Mouse (Mus musculus) urinary bladder, postnatal 14 days (tissue): ENCODE results near the gene BC055324.

Experiments
- DNase-seq: peaks from one replicate; pipeline ENCODE4 v3.0.0; 2021; ENCODE audit warnings: low spot score

BC055324 gene

DNA sequence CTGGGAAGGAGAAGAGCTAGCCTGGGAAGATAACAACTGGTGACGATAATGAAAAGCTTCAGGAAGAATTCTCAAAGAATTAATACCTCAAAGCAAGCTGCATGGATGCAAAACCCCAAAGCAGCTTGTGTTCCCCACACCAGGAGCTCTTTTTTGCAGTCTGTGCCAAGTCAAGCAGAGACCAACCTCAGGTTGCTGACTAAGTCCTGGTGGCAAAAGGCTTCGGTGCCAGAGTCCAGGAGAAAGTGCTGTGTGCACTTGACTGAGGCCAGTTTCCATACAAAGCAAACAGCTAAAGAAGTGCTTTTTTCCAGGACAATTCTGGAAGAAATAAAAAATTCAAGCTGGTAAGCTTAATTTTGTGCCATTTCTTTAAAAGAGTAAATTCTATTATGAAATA is 41.2 kb downstream of the BC055324 start:
- no peak for DNase-seq

DNA sequence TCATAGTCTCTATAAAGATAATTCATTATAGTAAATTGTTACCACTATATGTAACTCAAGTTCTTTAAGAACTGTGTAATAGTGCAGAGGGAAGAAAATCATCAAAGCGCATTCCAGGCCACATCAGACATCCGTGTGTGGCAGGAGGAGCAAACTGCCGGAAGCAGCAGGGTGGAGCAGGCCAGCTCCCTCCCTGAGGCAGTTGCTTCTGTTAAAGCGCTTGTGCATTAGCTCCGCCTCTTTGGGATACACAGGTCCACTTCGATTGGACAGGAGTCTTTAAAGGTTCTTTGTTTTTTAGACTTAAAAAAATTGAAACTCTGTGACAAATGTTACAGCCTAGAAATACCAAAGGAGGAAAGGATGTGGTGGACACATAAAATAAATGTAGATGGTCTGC is 52.5 kb downstream of the BC055324 start:
- DNase-seq: no peak

DNA sequence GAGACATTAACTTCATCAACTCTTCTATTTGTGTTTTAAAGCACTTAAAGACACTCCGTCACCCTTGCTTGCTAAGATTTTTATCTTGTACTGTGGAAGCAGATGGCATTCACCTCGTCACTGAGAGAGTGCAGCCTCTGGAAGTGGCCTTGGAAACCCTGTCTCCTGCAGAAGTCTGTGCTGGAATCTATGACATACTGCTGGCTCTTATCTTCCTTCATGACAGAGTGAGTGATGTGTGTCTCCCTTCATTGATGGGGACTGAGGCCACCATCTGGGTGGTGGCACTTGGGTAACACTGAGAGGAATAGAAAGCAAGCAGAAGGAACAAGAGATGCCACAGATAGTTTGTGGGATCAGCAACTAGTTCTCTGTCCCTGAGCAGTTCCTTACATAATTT is 60.0 kb downstream of the BC055324 start:
- no peak for DNase-seq

DNA sequence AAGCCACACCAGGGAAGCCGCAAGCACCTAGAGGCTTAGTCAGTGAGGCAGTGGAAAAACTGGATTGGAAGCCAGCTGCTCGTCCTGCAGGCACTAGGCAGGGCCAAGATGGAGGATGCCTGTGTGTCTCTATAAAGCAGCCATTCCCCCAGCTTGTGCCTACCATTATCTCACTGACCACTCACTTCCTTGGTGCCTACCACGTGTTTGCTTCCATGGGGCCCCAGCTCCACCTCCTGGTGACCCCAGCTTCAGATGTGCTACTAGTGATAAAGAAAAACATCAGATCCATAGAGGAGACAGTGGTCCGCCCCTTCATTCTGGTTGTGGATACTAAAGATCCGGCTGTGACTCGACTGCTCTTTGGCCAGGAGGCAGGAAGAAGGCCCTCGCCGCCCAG is 62.8 kb downstream of the BC055324 start:
- DNase-seq: no peak

DNA sequence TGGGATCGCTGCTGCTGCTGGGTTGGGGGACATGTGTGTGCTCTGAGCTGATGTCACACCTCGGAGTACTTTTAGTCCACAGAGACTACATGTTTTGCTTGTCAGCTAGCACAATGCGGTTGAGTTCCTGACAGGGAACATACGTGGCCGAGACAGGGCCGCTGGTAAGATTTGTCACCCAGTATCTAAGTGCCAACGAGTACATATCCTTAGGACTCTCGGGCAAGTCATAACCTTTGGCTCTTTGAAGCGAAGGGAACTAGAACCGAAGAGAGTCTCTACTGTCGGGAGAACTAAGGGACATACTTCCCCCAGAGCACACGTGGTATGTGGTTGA is 64.2 kb downstream of the BC055324 start:
- DNase-seq: no peak

DNA sequence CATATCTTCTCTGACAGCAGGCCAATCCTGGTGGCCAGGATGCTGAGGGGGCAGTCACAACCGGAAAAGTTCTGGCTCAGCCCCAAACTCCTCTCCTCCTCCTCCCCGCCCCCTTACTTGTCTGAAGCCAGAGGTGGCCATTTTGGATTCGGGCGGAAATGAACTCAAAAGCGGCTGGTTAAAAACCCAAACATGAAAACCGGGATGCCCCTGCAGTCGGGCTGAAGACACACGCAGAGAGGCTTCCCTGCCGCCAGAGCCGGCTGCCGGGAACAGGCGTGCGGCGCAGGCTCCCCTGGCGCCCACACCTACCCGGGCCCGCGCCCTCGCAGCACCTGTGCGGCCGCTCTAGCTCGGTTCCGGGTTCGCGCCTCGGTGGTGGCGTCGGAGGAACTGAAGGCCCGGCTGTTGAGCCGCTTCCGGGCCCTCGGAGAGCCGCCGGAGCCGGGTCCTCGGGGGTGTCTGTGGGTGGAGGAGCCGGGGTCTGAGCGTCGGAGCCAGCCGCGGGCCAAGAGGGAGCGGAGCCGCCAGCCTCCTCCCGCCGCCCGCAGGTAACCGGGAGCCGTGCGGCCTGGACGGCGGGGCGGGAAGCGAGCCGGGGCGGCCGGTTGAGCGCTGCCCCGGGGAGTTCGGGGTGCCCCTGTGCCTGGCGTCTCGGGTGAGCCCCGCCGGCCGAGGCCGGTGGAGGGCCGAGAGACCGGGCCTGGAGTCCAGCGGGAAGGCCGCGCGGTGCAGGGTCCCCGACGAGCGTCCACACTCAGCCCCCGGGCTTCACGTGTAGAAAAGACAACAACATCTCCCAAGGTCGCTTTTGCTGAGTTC is 64.7 kb downstream of the BC055324 start:
- peak; percentile 89 for DNase-seq

DNA sequence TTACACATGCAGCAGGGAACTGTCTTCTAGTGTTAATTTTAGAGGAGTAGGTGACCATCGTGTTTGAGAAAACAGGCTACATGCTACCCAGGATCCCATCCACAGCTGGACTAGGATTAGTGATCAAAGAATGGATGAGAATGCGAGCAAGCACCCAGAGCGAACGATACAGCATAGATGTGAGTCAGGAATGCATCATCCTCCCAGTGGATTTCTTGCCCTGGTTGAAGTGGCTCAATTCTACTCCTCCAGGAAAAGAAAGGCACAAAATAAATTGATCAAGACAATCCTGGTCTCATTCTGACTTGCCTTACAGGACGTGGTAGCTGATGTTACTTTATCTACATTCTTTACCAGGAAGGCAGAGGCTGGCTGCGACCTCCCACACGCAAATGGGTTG is 65.8 kb downstream of the BC055324 start, which contains the start of gene Scyl3:
TSS of gene Scyl3 (plus strand) at position 255 of the 400 bp plus-strand sequence.
- no peak for DNase-seq

DNA sequence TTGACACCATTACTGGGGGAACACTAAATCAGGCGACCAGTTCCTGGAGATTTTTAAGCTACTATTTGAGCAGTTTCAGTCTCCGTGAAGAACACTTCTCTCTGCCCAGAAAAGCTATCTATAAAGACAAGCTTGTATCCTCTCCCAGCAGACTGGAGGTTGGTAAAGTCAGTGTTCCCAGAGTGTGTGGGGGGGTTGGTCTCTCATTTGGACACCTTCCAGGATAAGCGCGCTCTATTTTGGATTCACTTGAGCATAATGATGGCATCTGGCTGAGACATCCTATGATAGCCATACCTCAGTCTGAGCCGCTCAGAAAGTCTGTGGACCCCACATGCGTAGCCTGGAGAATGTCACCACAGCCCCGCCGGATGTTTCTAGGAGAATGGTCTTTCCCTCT is 70.5 kb downstream of the BC055324 start:
- DNase-seq: no peak

DNA sequence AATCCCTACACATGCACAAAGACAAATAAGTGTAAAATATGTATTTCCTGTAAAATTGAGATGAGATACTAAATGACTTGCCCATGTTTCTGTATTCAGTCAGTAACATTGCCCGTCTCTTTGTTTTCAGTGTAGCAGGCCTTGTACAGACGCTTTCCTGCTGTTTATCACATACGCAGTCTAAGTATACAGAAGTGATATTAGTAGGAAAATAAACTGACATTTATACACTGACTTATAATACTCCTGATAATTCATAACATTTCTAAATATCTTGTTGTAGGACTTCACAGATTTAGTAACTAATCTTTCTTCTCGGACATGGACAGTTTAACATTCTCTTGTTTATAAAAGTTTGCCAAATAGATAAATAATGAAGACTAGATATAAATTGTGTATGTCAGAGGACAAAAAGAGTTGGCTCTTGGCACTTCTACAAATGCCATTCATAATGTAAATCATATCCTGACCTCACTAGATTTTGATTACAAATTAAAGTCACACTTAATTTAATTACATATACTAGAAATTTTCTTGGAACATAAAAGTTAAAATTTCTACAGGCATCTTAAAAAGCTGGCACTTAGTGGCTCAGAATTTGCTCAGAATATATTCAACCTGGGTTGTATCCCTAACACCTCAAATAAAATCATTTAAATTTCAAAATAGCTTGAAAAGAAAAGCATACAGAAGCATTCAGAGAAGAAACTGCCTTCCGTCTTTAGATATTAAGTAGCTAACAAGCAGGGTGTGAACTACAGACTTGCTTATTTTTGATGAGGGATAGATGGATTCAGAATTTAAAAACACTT is 77.0 kb downstream of the BC055324 start:
- DNase-seq: no peak

DNA sequence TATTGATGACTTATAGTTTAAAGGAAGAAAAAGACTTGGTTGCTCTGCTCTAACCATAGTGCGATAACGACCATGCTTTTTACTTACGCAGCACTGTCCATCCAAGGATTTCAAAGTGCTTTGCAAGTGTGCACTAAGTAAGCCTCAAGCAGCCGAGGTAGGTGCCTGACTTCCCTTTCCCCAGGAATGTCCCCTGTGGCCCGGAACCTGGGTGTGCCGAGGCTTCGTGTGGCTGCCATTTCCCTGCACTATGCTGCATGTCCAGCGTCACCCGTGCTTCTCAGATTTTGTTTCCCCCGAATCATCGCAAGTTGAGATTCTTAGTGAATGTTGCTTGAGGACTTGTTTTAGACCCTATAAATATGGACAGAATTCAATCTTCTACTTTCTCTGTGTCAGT is 82.6 kb downstream of the BC055324 start:
- no peak for DNase-seq

DNA sequence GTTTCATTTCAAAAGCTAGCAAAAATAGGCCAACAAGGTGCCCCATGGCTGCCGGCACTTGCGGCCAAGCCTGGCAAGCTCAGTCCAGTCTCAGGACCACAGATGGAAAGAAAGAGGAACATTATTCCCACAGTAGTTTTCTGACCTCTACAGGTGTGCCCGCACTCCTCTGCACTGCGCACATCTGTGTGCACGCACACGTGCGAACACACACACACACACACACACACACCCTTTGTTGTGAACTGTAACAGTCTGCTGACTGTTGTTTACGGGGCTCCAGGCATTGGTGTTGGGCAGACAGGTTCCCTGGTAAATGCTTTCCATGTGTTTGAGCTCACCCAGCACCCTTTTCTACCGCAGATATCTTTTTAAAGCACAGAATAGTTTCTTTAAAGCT is 83.8 kb downstream of the BC055324 start:
- no peak for DNase-seq

DNA sequence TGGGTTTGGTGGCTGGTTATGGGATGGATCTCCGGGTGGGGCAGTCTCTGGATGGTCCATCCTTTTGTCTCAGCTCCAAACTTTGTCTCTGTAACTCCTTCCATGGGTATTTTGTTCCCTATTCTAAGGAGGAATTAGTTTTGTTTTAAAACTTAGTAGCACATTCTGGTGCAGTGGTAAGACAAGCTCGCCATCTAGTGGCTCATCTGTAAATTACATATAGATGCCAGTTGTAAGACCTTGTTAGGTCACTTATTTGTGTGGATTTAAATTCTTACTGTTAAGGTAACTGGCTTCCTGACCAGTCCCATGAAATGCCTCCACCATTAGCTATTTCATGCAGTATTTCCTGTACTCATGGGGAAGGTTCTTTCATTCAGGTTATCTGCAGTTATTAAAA is 84.3 kb downstream of the BC055324 start:
- peak; percentile 31 for DNase-seq

DNA sequence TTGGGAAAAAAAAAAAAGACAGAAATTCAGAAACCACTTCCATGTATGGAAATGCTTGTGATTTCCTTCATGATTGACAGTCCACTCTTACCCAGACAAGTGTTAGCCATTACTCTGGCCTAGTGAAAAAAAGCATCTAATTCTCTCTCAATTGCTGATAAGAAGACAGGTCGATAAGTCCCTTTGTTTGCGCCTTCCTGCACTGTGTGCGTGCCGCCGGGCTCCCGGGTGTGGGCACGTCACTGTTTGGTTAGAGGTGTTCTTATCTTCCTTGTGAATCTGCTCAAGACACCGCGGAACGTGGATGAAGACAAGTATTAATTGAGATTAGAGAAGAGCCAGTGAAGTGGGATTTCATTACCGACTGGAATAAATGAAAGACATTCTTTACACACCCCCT is 86.2 kb downstream of the BC055324 start:
- no peak for DNase-seq

DNA sequence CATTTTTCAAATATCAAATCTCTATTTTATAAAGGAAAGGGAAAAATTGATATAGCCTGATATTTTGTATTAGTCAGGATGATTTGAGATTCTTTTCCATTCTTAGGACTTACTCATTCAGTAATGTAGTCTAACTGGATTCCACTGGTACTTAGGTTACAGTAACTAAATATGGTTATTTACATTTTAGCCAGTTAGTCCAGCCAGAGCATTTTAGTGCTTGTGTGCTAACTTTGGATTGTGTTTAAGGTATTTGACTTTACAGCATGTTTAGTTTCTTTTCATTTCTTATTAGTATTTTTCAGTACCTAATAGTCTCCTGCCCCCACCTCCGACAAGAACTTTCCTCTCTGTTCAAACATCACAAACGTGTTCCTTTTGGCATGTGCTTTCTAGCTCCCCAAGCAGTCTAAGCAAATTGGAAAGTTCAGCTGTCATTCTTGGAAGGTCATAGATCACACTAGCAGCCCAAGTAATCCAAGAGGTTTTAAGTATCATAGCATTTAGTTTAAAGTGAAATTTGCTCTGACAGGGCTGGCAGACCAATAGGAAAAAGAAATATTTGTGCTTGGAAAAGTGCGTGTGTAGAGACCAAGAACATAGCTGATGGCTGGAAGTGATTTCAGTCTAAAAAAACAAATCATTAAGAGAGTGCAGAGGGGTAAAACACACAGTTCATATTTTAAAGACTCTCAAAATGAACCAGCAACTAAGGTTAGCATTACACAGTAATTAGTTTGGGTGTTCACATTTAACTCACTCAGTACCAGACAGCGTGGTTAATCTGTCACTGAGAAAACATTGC is 87.4 kb downstream of the BC055324 start:
- DNase-seq: no peak

DNA sequence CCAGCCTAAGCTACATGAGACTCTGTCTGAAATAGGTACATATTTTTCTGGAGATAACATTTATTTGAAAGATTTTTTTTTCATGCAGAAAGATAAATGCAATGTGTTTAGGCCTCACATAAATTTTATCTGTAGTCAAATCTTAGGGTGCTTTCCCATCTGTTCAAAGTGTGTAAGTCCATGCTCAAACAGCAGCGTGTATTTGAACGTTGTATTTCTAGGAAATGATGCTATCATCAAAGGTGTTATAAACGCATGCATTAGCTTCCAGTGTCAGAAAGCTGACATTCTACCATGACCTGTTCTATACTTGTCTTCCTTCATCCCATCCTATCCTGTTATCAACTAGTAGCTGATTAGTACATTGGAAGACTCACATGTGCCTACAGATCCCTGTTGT is 91.2 kb downstream of the BC055324 start:
- no peak for DNase-seq

DNA sequence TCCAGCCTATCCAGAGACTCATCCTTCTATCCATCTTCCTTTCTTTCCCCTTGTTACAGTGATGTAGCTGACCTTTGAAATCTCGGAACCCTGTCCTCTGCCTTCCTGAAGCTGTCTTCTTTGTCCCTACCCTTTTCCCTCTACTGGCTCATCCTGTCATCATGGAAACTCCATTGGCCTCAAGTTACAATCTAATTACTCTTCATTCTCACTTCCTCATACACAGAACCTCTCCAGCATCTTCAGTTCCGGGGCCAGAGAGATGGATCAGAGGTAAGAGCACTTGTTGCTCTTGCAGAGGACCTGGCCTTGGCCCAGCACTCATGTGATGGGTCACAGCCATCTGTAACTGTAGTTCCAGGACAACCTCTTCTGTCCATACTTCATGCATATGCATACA is 94.4 kb downstream of the BC055324 start:
- DNase-seq: no peak

DNA sequence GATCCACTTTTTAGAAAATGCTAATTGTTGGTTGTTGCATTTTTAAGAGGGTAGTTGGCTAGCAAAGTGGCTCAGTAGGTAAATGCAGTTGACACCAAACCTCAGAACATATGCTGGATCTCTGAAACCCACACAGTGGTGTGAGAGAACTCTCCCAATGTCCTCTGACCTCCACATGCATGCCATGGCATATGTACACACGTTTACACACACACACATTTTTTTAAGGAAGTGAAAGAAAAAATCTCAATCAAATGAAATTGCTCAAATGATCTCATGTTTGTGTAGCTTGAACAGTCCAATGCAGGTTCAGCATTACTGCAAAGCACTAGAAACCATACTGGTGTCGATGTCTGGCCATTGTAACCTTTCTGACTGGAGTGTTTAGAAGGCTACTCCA is 95.0 kb downstream of the BC055324 start:
- DNase-seq: no peak

DNA sequence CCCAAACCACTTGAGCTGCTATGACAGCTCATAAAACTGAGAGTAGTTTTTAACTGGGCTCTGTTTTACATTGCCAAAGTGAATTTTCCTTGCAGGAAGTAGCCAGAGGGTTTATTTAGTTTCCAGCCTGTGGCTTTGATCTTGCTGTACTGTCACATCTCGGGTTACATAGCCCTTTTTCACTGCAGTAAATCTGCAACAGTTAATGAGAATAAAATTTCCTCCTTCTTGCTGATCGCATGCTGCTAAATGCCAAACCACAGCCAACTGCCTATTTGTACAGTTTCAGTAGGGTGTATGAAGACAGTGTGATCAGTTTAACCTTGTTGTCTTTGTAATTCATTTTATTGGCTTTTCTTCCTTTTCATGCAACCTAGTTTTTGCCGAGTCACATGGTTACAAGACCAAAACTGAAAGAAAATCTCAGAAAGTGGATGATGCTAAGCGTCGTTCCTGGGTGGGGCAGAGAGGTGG is 96.3 kb downstream of the BC055324 start:
- no peak for DNase-seq
